ENCODE assay signal across 9 mouse cellular contexts in the genomic region with DNA sequence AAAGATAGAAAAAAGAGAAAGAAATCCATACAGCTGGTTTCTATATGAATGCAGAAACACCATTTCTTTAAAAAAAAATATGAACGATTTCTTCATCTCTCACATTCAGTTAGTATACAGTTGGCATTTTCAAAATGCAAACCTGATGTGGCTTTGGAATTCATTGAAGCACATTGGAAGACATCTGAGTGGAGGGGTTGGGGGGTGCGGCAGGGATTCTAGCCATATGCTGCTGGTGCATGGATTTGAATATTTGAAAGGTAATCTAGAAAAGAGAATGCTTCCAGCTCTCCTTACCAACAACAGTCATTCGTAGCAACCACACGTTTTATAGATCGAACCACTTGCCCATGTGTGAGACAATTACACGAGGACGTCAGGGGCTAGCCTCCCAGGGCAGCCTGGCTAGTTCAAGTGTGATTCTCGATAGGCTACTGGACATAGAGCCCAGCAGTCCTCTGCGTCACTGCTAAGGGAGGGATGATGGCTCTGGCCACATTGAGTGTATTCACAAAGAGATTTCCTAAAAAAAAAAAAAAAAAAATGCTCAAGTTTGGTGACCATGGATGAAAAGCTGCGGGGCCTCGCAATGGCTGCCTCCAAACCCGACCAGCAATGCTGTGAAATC.
DNase-seq lines count a peak whose midpoint lies in the region; ATAC-seq and TF ChIP-seq lines count a peak whose summit lies in the region.
"Had no signal": no experiment of that assay in that cellular context is flagged by ENCODE, and none has a peak within 500 bp of the region (broad histone marks: within the 10 kb centered on the region; RNA-seq: fewer than 3 reads in every experiment).

No protein-coding gene starts in this region.

- intact Hi-C loops in left cerebral cortex, adult 2 months (cut with DNase I), result no loop called here

- no peak for TF ChIP-seq CTCF in left cerebral cortex, adult 2 months (IDR thresholded peaks at IDR 0.05)

- ATAC-seq in embryonic facial prominence, embryonic 14.5 days (ENCODE audit: low read depth), result no peak
- ATAC-seq in hindbrain, embryonic 15.5 days (ENCODE audit: low FRiP score, low read depth), result no peak; the same call in 1 of the 2 replicates

- H3K27ac ChIP-seq in left cerebral cortex, adult 2 months, result peak overlapping the region; percentile 19; the same call in 1 of the 2 replicates
- 0 out of 2 replicates have a peak overlapping the region, but pooled peaks have one; percentile 15 for H3K27ac ChIP-seq in embryonic facial prominence, embryonic 14.5 days (replicated peaks; ENCODE audit: low read depth, low read length)
- peak overlapping the region; percentile 52 for H3K27ac ChIP-seq in hindbrain, embryonic 15.5 days (replicated peaks)
- H3K27ac ChIP-seq: heart, adult 2 months had no signal

- H3K4me1 ChIP-seq in embryonic facial prominence, embryonic 14.5 days (ENCODE audit: control insufficient read depth, insufficient read depth, low read length), result peaks cover 13% of the 10 kb centered on the region
- peaks cover 27% of the 10 kb centered on the region for H3K4me1 ChIP-seq in hindbrain, embryonic 15.5 days (replicated peaks)

- DNase-seq in left cerebral cortex, adult 2 months (ENCODE audit: extremely low spot score in 1 of 2, low spot score in 2 of 2), result no peak
- DNase-seq in left cerebral cortex, adult 18-20 months (ENCODE audit: low spot score in 2 of 2), result no peak
- peak; percentile 70 for DNase-seq in embryonic facial prominence, embryonic 14.5 days (ENCODE audit: low spot score)
- DNase-seq in natural killer cell, adult 2 months (ENCODE audit: low spot score in 2 of 2), result peak; percentile 7 to 25
- DNase-seq in right cerebral cortex, adult 2 months (ENCODE audit: low spot score in 2 of 2), result no peak
- DNase-seq in spleen, adult 12 weeks (ENCODE audit: low spot score), result no peak
- DNase-seq: adrenal gland, postnatal 10 days had no signal

- H3K4me3 ChIP-seq in left cerebral cortex, adult 2 months, result no peak overlapping the region; the same call in 1 of the 2 replicates
- H3K4me3 ChIP-seq in embryonic facial prominence, embryonic 14.5 days (ENCODE audit: low read depth, low read length), result no peak overlapping the region
- no peak overlapping the region for H3K4me3 ChIP-seq in hindbrain, embryonic 15.5 days
- H3K4me3 ChIP-seq: heart, adult 2 months had no signal

- H3K4me2 ChIP-seq in embryonic facial prominence, embryonic 14.5 days (ENCODE audit: low read depth, low read length), result peak overlapping the region; percentile 31; the same call in 1 of the 2 replicates
- peak overlapping the region; percentile 32 for H3K4me2 ChIP-seq in hindbrain, embryonic 15.5 days

- no peak overlapping the region for H3K9ac ChIP-seq in embryonic facial prominence, embryonic 14.5 days (ENCODE audit: low read depth, low read length)
- H3K9ac ChIP-seq in hindbrain, embryonic 15.5 days, result no peak overlapping the region

- no peaks in the 10 kb centered on the region for H3K9me3 ChIP-seq in embryonic facial prominence, embryonic 14.5 days (ENCODE audit: control insufficient read depth, low read length)
- no peaks in the 10 kb centered on the region for H3K9me3 ChIP-seq in hindbrain, embryonic 15.5 days

- no peaks in the 10 kb centered on the region for H3K27me3 ChIP-seq in embryonic facial prominence, embryonic 14.5 days (replicated peaks; ENCODE audit: control insufficient read depth, insufficient read depth, low read length)
- no peaks in the 10 kb centered on the region for H3K27me3 ChIP-seq in hindbrain, embryonic 15.5 days

- WGBS in embryonic facial prominence, embryonic 14.5 days, result 70% methylated on average over 12 of the region's 12 CpGs
- WGBS in hindbrain, embryonic 15.5 days, result 50% methylated on average over 12 of the region's 12 CpGs

- no peaks in the 10 kb centered on the region for H3K36me3 ChIP-seq in embryonic facial prominence, embryonic 14.5 days (ENCODE audit: control insufficient read depth, insufficient read depth, low read length)
- no peaks in the 10 kb centered on the region for H3K36me3 ChIP-seq in hindbrain, embryonic 15.5 days

Comparison
In these comparisons a context has a peak if more than half of its experiments do, and no peak if none do; other contexts are left out.
1. DNase-seq: peak in embryonic facial prominence, embryonic 14.5 days (single experiment) and natural killer cell, adult 2 months (2 of 2); none in left cerebral cortex, adult 2 months (0 of 2), left cerebral cortex, adult 18-20 months (0 of 2), right cerebral cortex, adult 2 months (0 of 2) and spleen, adult 12 weeks (single experiment).
2. Peak in every context shown above with its lines, with median percentiles within 50 percentile points of each other: H3K27ac ChIP-seq.